Mouse (Mus musculus) heart, postnatal 0 days (tissue): ENCODE data around the gene Creb3. TPM values are rescaled to one million over a fixed set of nuclear protein-coding genes. Genes with fewer than 3 reads are reported as not detected.

Experiments
- ATAC-seq: fragments of 200-750 bp; cut with Nextera tagmentation; 2 replicates; pipeline ENCODE4 v1.8.0; 2017; ENCODE audit warnings: low read depth, moderate number of reproducible peaks, moderate library complexity; ENCODE audit not compliant: insufficient read depth
- DNase-seq: peaks from one replicate; pipeline ENCODE4 v3.0.0-alpha.2; 2016; ENCODE audit warnings: low spot score
- H3K27ac ChIP-seq: fragments of 300-500 bp; sonication (generic); 2 replicates; pipeline ENCODE4 v1.5.1; 2014; ENCODE audit warnings: low read depth, mild to moderate bottlenecking
- H3K27me3 ChIP-seq: fragments of 300-500 bp; sonication (generic); 2 replicates; pipeline ENCODE4 v1.6.1; 2014; ENCODE audit warnings: low read length, mixed read lengths; ENCODE audit not compliant: control insufficient read depth, insufficient read depth
- H3K36me3 ChIP-seq: fragments of 300-500 bp; sonication (generic); replicated peaks from 2 replicates; pipeline ENCODE4 v1.6.1; 2014; ENCODE audit warnings: low read length, mixed read lengths; ENCODE audit not compliant: control insufficient read depth, insufficient read depth
- H3K4me1 ChIP-seq: fragments of 300-500 bp; sonication (generic); 2 replicates; pipeline ENCODE4 v1.6.1; 2014; ENCODE audit warnings: antibody characterized with exemption; ENCODE audit not compliant: control insufficient read depth, insufficient read depth
- H3K4me2 ChIP-seq: fragments of 300-500 bp; sonication (generic); 2 replicates; pipeline ENCODE4 v1.6.1; 2014; ENCODE audit warnings: low read depth, mild to moderate bottlenecking, low read length, moderate library complexity
- H3K4me3 ChIP-seq: fragments of 300-500 bp; sonication (generic); 2 replicates; pipeline ENCODE4 v1.5.1; 2014; ENCODE audit warnings: low read depth, low read length
- H3K9ac ChIP-seq: fragments of 300-500 bp; sonication (generic); replicated peaks from 2 replicates; pipeline ENCODE4 v1.6.1; 2014; ENCODE audit warnings: low read depth, low read length, mixed read lengths
- H3K9me3 ChIP-seq: fragments of 300-500 bp; sonication (generic); replicated peaks from 2 replicates; pipeline ENCODE4 v1.6.1; 2016; ENCODE audit warnings: low read length; ENCODE audit not compliant: control insufficient read depth
- CTCF ChIP-seq: IDR thresholded peaks from 2 replicates; pipeline ENCODE4 v1.5.1; 2016; ENCODE audit warnings: antibody characterized with exemption, control low read depth, low read depth
- EP300 ChIP-seq: IDR thresholded peaks from 2 replicates; pipeline ENCODE4 v1.6.1; 2016; ENCODE audit warnings: antibody characterized with exemption, low read depth
- WGBS: fragments of 180-500 bp; shearing (Covaris S2); extraction: QIAGEN DNeasy Blood & Tissue Kit; methylation state at CpG from one replicate; pipeline ENCODE4 v1.1.7; 2014; 5-methylcytosine and 5-hydroxymethylcytosine counted together
- polyA plus RNA-seq: library from polyadenylated mRNA; unstranded; fragments of >200 nt; fragmentation: Nextera tagmentation; extraction: Ambion mirVana; gene quantifications from 2 replicates; pipeline ENCODE4 v1.2.1, GENCODE M21; 2015
- total RNA-seq: library from RNA; depleted of rRNA; stranded (reverse); fragments of >200 nt; gene quantifications from 2 replicates; pipeline ENCODE4 v1.2.3, GENCODE M21; 2014; ENCODE audit warnings: low replicate concordance

The Creb3 gene
- total and polyA plus RNA-seq, 2 experiments from 2014 or later: 46.3 to 49.1 TPM

- no peaks in the 10 kb centered on the region for H3K27me3 ChIP-seq
- H3K36me3 ChIP-seq: peaks cover 42% of the 10 kb centered on the region
- DNase-seq (no peak), ATAC-seq (no peak)
- peak within 1 kb of the TSS; percentile 57 for H3K27ac ChIP-seq
- no peaks in the 10 kb centered on the region for H3K9me3 ChIP-seq
- no peak within 1 kb of the TSS for H3K4me3 ChIP-seq
- H3K9ac ChIP-seq: no peak within 1 kb of the TSS
- no peak for TF ChIP-seq EP300
- TF ChIP-seq CTCF: peak; percentile 3; the same call in 1 of the 2 replicates
- 54% methylated on average over 12 of the region's 12 CpGs for WGBS
- no peak within 1 kb of the TSS for H3K4me2 ChIP-seq
- peaks cover 9% of the 10 kb centered on the region for H3K4me1 ChIP-seq
Observed at GRCm38 (mm10) chr4:43584444-43585416, 22.6 kb downstream of the Creb3 start, which contains the start of gene Msmp. TSS of gene Msmp (minus strand) at chr4:43584494.

GRCm38 (mm10) chr4:43585682-43586081, 23.6 kb downstream of the Creb3 start:
- ATAC-seq: no peak
- Histone ChIP-seq H3K36me3 (peaks cover 38% of the 10 kb centered on the region), H3K9me3 (no peaks in the 10 kb centered on the region), H3K4me1 (peaks cover 7% of the 10 kb centered on the region; the same call in 1 of the 2 replicates), H3K27ac (peak overlapping the region; percentile 15; the same call in 1 of the 2 replicates), H3K4me3 (no peak overlapping the region), H3K4me2 (no peak overlapping the region), H3K27me3 (no peaks in the 10 kb centered on the region), H3K9ac (no peak overlapping the region)
- DNase-seq: no peak
- 47% methylated on average over 10 of the region's 10 CpGs for WGBS
- TF ChIP-seq CTCF: no peak
- no peak for TF ChIP-seq EP300

DNA sequence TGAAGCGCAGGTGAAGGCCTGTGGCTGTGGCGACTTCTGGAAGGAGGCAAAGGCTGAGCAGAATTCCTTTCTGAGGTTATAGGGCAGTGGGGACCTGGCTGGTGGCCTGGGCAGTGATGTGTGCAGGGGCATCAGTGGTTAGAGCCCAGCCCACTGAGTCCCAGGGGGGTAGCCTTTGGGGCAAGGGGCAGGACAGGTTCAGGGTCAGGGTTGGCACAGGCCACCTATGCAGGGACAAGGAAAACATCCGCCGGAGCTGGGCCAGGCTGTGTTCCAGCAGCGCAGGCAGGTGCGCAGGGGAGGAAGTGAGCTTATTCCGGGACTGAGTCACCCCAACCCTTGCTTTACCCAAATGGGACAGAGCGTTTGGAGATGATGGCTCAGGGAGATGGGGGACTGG, 24.3 kb downstream of the Creb3 start:
- Histone ChIP-seq H3K9me3 (no peaks in the 10 kb centered on the region), H3K27ac (no peak overlapping the region), H3K36me3 (peaks cover 31% of the 10 kb centered on the region), H3K4me3 (no peak overlapping the region), H3K4me1 (peaks cover 7% of the 10 kb centered on the region; the same call in 1 of the 2 replicates), H3K9ac (no peak overlapping the region), H3K27me3 (no peaks in the 10 kb centered on the region), H3K4me2 (no peak overlapping the region)
- ATAC-seq (no peak), DNase-seq (no peak)
- no peak for TF ChIP-seq EP300
- TF ChIP-seq CTCF: no peak
- 53% methylated on average over 8 of the region's 8 CpGs for WGBS

DNA sequence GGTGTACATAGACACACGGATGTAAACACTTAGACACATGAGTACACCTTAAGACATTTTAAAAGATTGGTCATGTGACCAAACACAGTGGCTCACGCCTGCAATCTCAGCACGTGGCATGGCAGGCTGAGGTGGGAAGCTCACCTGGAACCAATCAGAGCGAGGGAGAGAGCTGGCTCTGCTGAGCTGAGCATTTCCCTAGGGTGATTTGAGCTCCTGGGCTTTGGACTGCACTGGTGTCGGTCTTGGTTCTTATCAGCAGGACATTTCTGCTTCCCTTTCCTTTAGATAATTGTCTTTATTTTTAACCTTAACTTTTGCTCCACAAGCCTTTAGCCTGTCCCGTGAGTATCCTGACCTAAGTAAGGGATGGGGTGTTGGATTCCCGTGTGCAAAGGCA, 25.5 kb downstream of the Creb3 start:
- H3K9ac ChIP-seq: no peak overlapping the region
- H3K36me3 ChIP-seq: peaks cover 18% of the 10 kb centered on the region
- DNase-seq (peak; percentile 44), ATAC-seq (peak; percentile 46)
- H3K4me2 ChIP-seq: no peak overlapping the region
- no peaks in the 10 kb centered on the region for H3K9me3 ChIP-seq
- H3K4me3 ChIP-seq: no peak overlapping the region
- TF ChIP-seq CTCF (no peak), EP300 (peak; percentile 91)
- H3K4me1 ChIP-seq: peaks cover 7% of the 10 kb centered on the region; the same call in 1 of the 2 replicates
- no peaks in the 10 kb centered on the region for H3K27me3 ChIP-seq
- 24% methylated on average over 7 of the region's 7 CpGs for WGBS
- H3K27ac ChIP-seq: peak overlapping the region; percentile 63; the same call in 1 of the 2 replicates

DNA sequence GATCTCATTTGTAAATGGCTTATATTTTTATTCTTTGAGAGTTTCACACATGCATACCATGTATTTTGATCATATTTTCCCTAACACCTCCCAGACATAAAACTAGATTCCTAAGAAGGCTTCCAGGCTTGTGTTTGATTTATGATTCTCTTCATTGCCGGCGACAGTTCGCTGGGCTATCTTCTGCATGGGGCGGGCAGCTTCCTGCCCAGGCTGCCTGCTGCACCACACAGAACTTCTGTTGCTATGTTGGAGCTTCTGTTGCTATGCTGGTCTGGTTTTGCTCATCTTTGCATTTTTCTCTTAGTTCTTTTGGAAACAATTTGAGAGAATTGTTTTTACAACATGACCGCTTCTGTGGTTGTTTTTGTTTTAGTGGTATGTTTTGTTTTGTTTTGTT, 29.4 kb downstream of the Creb3 start:
- H3K4me2 ChIP-seq: no peak overlapping the region
- ATAC-seq (no peak), DNase-seq (no peak)
- H3K9ac ChIP-seq: no peak overlapping the region
- H3K4me1 ChIP-seq: peaks cover 4% of the 10 kb centered on the region; the same call in 1 of the 2 replicates
- no peak overlapping the region for H3K4me3 ChIP-seq
- H3K9me3 ChIP-seq: no peaks in the 10 kb centered on the region
- no peaks in the 10 kb centered on the region for H3K36me3 ChIP-seq
- TF ChIP-seq EP300 (no peak), CTCF (no peak)
- 61% methylated on average over 5 of the region's 5 CpGs for WGBS
- H3K27ac ChIP-seq: no peak overlapping the region
- no peaks in the 10 kb centered on the region for H3K27me3 ChIP-seq
